Mouse (Mus musculus): Measurements from ENCODE around the gene Col27a1. TPM values are rescaled to one million over a fixed set of nuclear protein-coding genes. Genes with fewer than 3 reads are reported as not detected.
"Not testable (repeated sequence)": the region's sequence is repeated elsewhere in the genome, so short reads cannot be mapped to it uniquely, and the experiment has no call there.

Gene Col27a1
- polyA plus RNA-seq, 1 experiment from 2014 or later: 4.6 TPM

- no peaks in the 10 kb centered on the region for H3K9me3 ChIP-seq
- H3K4me2 ChIP-seq (replicated peaks): no peak overlapping the region
- H3K27me3 ChIP-seq (replicated peaks): no peaks in the 10 kb centered on the region
- ATAC-seq (ENCODE audit: low FRiP score, low read depth): no peak
- no peak overlapping the region for H3K9ac ChIP-seq
- H3K36me3 ChIP-seq: no peaks in the 10 kb centered on the region
- no peaks in the 10 kb centered on the region for H3K4me1 ChIP-seq
- H3K27ac ChIP-seq: no peak overlapping the region
- WGBS: 78% methylated on average over 3 of the region's 3 CpGs
- H3K4me3 ChIP-seq: no peak overlapping the region
Measured at GRCm38 (mm10) chr4:63296263-63296662, 82.5 kb downstream of the Col27a1 start.

GRCm38 (mm10) chr4:63296876-63297275 lies 83.1 kb downstream of the Col27a1 start:
- no peak overlapping the region for H3K4me2 ChIP-seq (replicated peaks)
- WGBS: 87% methylated on average over 8 of the region's 8 CpGs
- H3K9ac ChIP-seq: no peak overlapping the region
- no peaks in the 10 kb centered on the region for H3K27me3 ChIP-seq (replicated peaks)
- H3K9me3 ChIP-seq: no peaks in the 10 kb centered on the region
- no peak for ATAC-seq (ENCODE audit: low FRiP score, low read depth)
- H3K27ac ChIP-seq: no peak overlapping the region
- H3K4me3 ChIP-seq: no peak overlapping the region
- no peaks in the 10 kb centered on the region for H3K4me1 ChIP-seq
- H3K36me3 ChIP-seq: no peaks in the 10 kb centered on the region

- Histone ChIP-seq H3K4me3 (no peak overlapping the region), H3K27me3 (replicated peaks) (no peaks in the 10 kb centered on the region), H3K27ac (no peak overlapping the region), H3K36me3 (no peaks in the 10 kb centered on the region), H3K4me2 (replicated peaks) (no peak overlapping the region), H3K9me3 (no peaks in the 10 kb centered on the region), H3K4me1 (no peaks in the 10 kb centered on the region), H3K9ac (no peak overlapping the region)
- no peak for ATAC-seq (ENCODE audit: low FRiP score, low read depth)
- WGBS: 97% methylated on average over 8 of the region's 8 CpGs
Measured at GRCm38 (mm10) chr4:63298191-63298590, 84.4 kb downstream of the Col27a1 start.

- Histone ChIP-seq H3K27ac (no peak overlapping the region), H3K9ac (no peak overlapping the region), H3K36me3 (no peaks in the 10 kb centered on the region), H3K4me1 (no peaks in the 10 kb centered on the region), H3K9me3 (no peaks in the 10 kb centered on the region), H3K27me3 (replicated peaks) (no peaks in the 10 kb centered on the region), H3K4me3 (no peak overlapping the region), H3K4me2 (replicated peaks) (no peak overlapping the region)
- ATAC-seq (ENCODE audit: low FRiP score, low read depth): no peak
- WGBS: 67% methylated on average over 4 of the region's 4 CpGs
Measured at GRCm38 (mm10) chr4:63302641-63303040, 88.8 kb downstream of the Col27a1 start.

DNA sequence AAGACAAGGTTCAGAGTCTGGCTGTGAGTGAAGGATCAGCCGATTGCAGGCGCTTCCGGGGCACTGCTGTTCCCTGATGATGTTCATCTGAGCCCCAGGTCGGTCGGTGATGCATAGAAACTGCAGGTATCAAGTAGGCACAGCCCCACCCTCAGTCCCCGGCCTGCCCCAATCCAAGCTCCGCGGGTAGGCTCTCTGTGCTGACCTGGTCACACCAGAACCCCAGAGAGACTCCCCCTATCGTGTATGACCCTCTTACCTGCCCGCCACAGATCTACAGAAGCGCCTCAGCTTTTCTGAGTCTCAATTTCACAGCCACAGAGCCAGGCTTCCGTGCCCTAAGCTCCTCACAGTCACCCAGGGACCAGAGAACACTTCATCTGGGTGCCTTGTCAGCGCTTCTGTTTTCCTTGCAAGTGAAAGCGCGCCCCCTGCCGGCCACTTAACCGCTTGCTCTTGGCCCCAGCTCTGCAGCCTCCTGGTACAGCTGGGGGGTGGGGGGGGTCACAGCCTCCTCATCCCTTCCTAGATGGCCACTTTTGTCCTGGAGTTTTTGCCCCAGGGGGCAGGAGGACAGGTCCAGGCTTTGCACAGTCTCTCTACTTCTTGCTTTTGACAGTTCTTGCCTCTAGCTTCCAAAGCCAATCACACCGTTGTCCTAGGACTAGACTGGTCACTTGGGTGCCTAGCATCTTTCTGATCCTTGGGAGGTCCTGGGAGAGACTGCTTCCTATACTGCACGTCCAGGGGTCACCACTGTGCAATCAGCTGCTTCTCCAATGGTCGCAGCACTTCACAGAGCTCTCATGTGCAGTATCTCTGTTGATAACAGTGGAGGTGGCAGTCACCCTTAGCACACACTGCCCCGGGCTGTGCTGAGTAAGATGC lies 93.6 kb downstream of the Col27a1 start:
- ATAC-seq (ENCODE audit: low FRiP score, low read depth): peak; percentile 66
- no peaks in the 10 kb centered on the region for H3K36me3 ChIP-seq
- no peaks in the 10 kb centered on the region for H3K27me3 ChIP-seq (replicated peaks)
- 33% methylated on average over 21 of the region's 21 CpGs for WGBS
- no peaks in the 10 kb centered on the region for H3K4me1 ChIP-seq
- no peak overlapping the region for H3K27ac ChIP-seq
- H3K4me3 ChIP-seq: no peak overlapping the region
- no peak overlapping the region for H3K9ac ChIP-seq
- H3K9me3 ChIP-seq: no peaks in the 10 kb centered on the region
- no peak overlapping the region for H3K4me2 ChIP-seq (replicated peaks)

GRCm38 (mm10) chr4:63308316-63308715 lies 94.5 kb downstream of the Col27a1 start:
- no peak overlapping the region for H3K4me2 ChIP-seq (replicated peaks)
- no peaks in the 10 kb centered on the region for H3K4me1 ChIP-seq
- no peak overlapping the region for H3K4me3 ChIP-seq
- no peaks in the 10 kb centered on the region for H3K27me3 ChIP-seq (replicated peaks)
- no peaks in the 10 kb centered on the region for H3K9me3 ChIP-seq
- ATAC-seq (ENCODE audit: low FRiP score, low read depth): no peak
- H3K9ac ChIP-seq: no peak overlapping the region
- 79% methylated on average over 3 of the region's 3 CpGs for WGBS
- H3K36me3 ChIP-seq: no peaks in the 10 kb centered on the region
- no peak overlapping the region for H3K27ac ChIP-seq

GRCm38 (mm10) chr4:63310247-63310855 lies 96.5 kb downstream of the Col27a1 start:
- Histone ChIP-seq H3K4me1 (no peaks in the 10 kb centered on the region), H3K36me3 (no peaks in the 10 kb centered on the region), H3K27me3 (replicated peaks) (no peaks in the 10 kb centered on the region), H3K27ac (no peak overlapping the region), H3K9ac (no peak overlapping the region), H3K4me2 (replicated peaks) (no peak overlapping the region), H3K9me3 (no peaks in the 10 kb centered on the region), H3K4me3 (no peak overlapping the region)
- WGBS: 72% methylated on average over 10 of the region's 10 CpGs
- ATAC-seq (ENCODE audit: low FRiP score, low read depth): no peak

DNA sequence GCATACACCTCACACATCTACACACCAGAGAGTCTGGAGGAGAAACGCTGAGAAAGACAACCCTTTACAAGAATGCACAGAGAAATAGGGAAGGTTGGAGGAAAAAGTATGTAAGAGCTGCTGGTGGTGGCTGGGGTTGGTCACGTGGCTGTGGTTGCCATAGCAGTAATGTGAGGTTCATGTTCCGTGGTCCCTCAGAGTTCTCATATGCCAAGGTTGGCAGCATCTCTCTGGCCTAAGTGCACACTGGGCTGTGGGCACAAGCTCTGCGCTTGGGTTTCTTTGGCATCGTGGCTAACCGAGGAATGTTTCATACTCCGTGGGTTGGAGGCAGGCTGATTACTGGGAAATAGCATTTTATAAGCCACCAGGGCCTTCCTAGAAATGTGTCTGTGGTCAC lies 97.6 kb downstream of the Col27a1 start:
- no peaks in the 10 kb centered on the region for H3K36me3 ChIP-seq
- no peak for ATAC-seq (ENCODE audit: low FRiP score, low read depth)
- no peak overlapping the region for H3K4me3 ChIP-seq
- H3K27ac ChIP-seq: no peak overlapping the region
- WGBS: 94% methylated on average over 7 of the region's 7 CpGs
- no peak overlapping the region for H3K4me2 ChIP-seq (replicated peaks)
- no peaks in the 10 kb centered on the region for H3K4me1 ChIP-seq
- H3K27me3 ChIP-seq (replicated peaks): no peaks in the 10 kb centered on the region
- H3K9me3 ChIP-seq: no peaks in the 10 kb centered on the region
- H3K9ac ChIP-seq: no peak overlapping the region

GRCm38 (mm10) chr4:63314063-63314462 lies 100.3 kb downstream of the Col27a1 start:
- no peaks in the 10 kb centered on the region for H3K9me3 ChIP-seq
- H3K4me2 ChIP-seq (replicated peaks): no peak overlapping the region
- H3K9ac ChIP-seq: no peak overlapping the region
- no peaks in the 10 kb centered on the region for H3K4me1 ChIP-seq
- no peak overlapping the region for H3K4me3 ChIP-seq
- WGBS: 79% methylated on average over 5 of the region's 5 CpGs
- ATAC-seq (ENCODE audit: low FRiP score, low read depth): no peak
- no peak overlapping the region for H3K27ac ChIP-seq
- H3K36me3 ChIP-seq: no peaks in the 10 kb centered on the region
- H3K27me3 ChIP-seq (replicated peaks): no peaks in the 10 kb centered on the region

DNA sequence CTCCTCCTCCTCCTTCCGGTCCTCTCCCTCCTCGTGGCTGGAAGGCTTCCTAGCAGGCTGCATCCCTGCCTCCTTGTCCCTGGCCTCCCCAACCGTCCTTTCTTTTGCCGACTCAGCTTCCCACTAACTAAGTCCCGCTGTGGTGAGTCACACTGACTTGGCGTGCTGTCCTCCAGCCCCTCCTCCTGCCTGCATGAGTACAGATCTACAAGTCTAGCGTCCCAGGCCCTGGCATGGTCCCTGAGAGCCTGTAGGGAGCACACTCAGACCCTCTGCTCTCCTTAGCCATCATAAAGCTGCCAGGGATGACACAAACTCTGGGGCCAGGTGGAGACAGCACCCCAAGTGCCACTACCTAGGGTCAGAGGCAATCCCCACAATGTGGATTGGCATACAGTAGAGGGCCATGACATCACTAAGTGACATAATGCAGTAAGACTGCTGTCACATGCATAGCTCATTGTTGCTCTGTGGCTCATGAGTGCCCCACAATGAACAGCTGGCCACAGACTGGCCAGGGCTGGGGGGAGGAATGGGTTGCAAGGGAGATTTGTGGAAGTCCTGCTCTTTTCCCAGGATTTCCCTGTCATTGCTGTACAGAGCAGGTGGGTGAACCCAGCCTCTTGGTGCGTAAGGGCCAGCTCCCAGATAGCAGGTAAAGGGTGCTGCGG lies 102.4 kb downstream of the Col27a1 start:
- Histone ChIP-seq H3K4me2 (replicated peaks) (no peak overlapping the region), H3K4me3 (no peak overlapping the region), H3K9ac (no peak overlapping the region), H3K27me3 (replicated peaks) (no peaks in the 10 kb centered on the region), H3K9me3 (no peaks in the 10 kb centered on the region), H3K36me3 (no peaks in the 10 kb centered on the region), H3K4me1 (no peaks in the 10 kb centered on the region), H3K27ac (no peak overlapping the region)
- 75% methylated on average over 9 of the region's 9 CpGs for WGBS
- ATAC-seq (ENCODE audit: low FRiP score, low read depth): peak; percentile 38; the same call in 1 of the 2 replicates

- H3K27ac ChIP-seq; ATAC-seq (ENCODE audit: low FRiP score, low read depth); H3K4me1 ChIP-seq; H3K36me3 ChIP-seq; H3K9me3 ChIP-seq; H3K27me3 ChIP-seq (replicated peaks); H3K4me2 ChIP-seq (replicated peaks); H3K4me3 ChIP-seq; H3K9ac ChIP-seq: not testable (repeated sequence)
- WGBS: 34% methylated on average over 3 of the region's 3 CpGs
Measured at GRCm38 (mm10) chr4:63319566-63319965, 105.8 kb downstream of the Col27a1 start.

DNA sequence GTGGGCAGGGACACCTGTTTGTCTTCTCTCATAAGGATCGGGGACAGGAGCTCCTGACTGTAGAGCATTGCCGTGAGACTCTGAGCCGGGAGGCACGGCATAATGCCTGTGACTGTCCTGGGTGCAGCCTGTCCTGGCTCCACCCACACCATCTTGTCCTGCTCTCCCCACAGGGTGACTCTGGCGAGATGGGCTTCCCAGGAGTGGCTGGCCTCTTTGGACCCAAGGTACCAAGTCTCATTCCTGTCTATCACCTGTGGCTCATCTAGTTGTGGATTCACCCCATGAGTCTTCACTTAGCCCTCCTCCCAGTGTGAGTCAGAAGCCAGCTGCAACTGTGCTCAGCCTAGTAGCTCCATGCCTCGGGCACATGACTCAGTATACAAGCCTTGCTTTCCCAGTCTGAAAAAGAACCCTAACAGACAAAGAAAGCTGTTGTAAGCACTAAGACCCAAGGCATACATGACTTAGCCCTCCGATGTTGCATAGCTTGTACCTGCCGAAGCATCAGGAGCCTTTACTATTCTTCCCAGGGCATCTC lies 109.5 kb downstream of the Col27a1 start:
- Histone ChIP-seq H3K9ac (no peak overlapping the region), H3K27ac (no peak overlapping the region), H3K4me2 (replicated peaks) (no peak overlapping the region), H3K9me3 (no peaks in the 10 kb centered on the region), H3K4me1 (no peaks in the 10 kb centered on the region), H3K36me3 (no peaks in the 10 kb centered on the region; the same call in 1 of the 2 replicates), H3K4me3 (no peak overlapping the region), H3K27me3 (replicated peaks) (no peaks in the 10 kb centered on the region)
- WGBS: 80% methylated on average over 8 of the region's 8 CpGs
- no peak for ATAC-seq (ENCODE audit: low FRiP score, low read depth)

All from neural tube, embryonic 12.5 days (tissue).